Mouse (Mus musculus) erythroblast, embryonic 14.5 days (primary cell): Measurements from ENCODE around the gene Lim2.

Experiments used
- GATA1 ChIP-seq: IDR thresholded peaks from 2 replicates; pipeline ENCODE4 v1.6.1; 2012; ENCODE audit warnings: low read length, inconsistent platforms, mixed read lengths
- TAL1 ChIP-seq: IDR thresholded peaks from 3 replicates; pipeline ENCODE4 v1.6.1; 2012; ENCODE audit warnings: low read length, inconsistent platforms, mixed read lengths

- no peak; the same call in 1 of the 2 replicates for TF ChIP-seq GATA1
- no peak for TF ChIP-seq TAL1
Measured at GRCm38 (mm10) chr7:43443917-43444293, 16.4 kb downstream of the Lim2 start, which contains the start of the genes Etfb and Gm45233.
